Mouse (Mus musculus) retina, postnatal 1 day (tissue): ENCODE measurements at regions not wholly inside any gene's neighbourhood (a gene's known extent, or its start where the extent isn't known, plus 50 kb on each side); places are given as distances from the start of the nearest gene placed in this dataset.

Experiments
- DNase-seq: peaks from one replicate; pipeline ENCODE4 v3.0.0-alpha.2; 2012

DNA sequence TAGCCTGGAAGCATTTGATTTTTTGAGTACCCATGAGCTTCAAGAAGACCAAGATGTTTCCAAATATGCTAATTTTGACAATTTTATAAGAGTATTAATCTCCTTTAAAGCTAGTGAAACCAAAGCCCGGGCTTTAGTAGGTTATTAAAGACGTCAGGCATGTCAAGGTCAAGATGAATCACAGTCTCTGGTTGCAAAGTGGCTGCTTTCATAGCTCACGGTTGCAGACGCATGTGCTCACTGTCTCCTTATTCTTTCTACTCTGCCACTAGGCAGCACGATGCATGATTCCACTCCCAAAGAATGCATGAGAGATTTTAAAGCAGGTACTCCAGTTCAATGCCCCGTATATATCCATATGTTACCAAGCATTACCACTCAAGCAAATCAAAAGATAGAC lies 86.4 kb upstream of the Jade1 start:
- DNase-seq = no peak

DNA sequence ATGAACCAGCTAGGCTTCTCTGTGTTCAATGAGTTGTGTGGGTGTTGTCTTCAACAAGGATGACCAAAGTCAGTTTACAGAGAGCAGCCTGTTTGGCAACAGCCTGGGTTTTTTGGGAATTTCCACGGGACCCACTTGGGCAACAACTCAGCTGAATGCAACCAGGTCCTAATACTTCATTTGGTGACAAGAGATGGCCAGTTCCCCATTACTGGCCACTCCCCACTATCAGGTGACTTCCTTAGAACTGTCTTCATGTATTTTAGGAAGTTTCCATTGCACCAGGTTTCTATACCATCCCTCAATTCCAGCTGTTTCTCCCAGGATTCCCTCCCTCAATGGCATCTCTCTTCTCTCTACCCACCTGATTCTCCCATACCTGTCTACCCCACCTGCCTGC lies 87.7 kb upstream of the Jade1 start:
- no peak for DNase-seq

DNA sequence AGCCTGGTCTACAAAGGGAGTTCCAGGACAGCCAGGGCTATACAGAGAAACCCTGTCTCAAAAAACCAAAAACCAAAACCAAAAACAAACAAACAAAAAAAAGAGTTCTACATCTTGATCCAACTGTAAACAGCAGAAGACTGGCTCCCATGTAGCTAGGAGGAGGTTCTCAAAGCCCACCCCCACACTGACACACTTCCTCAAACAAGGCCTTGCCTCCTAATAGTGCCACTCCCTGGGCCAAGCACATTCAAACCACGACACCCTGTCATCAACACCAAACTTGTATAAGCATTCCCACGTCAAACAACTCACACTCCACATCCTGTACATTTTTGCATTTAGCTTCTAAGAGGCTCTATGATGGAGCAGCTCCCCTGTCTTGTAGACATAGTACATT lies 89.6 kb upstream of the Jade1 start:
- no peak for DNase-seq

DNA sequence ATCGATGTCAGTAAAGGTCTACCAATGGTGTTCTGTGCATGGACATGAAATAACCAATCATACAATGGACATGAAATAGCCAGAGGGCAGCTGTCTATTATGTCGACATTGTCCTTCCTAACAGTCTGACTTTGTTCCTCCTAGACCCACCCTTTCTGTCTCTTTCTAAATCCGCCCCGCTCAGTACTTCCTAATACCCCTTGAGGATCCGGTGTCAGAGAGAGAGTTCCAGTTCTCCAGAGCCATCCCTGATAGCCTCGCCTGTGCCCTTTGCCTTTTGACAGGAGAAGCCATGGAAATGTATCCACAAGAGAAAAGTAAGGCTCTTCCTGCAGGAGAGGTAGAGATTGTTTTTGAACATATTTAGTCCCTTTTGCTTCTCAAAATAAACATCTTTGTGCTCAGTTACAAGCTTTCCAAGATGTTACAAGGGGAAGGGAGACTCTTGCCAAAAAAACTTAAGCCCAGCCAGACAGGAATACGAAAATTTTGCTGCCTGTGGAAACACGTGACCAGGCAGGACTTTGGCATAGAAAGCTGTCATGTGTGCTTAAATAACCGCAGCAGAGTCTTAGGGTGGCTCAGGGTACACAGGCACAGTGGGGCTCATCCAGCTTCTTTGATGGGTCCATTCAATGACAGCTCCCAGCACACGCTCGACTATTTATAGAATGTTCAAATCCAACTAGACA lies 92.4 kb upstream of the Jade1 start:
- DNase-seq = no peak

DNA sequence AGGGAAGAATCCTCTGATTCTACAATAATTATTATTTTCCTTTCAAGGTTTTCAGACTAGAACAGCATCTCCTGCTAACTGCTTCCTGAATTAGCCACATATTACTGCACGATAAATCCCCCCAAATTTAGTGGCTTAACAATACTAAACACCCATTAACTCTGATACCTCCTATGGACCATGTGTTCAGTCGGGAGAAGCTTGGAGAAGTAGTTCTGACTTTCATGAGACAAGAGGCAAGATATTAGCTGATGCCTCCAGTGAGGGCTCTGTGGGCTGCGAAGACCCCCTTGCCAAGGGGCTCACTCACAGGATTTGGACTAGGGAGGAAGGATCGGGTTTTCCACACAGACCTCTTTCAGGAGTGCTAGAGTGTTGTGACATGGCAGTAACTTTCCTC lies 95.4 kb upstream of the Jade1 start:
- no peak for DNase-seq

DNA sequence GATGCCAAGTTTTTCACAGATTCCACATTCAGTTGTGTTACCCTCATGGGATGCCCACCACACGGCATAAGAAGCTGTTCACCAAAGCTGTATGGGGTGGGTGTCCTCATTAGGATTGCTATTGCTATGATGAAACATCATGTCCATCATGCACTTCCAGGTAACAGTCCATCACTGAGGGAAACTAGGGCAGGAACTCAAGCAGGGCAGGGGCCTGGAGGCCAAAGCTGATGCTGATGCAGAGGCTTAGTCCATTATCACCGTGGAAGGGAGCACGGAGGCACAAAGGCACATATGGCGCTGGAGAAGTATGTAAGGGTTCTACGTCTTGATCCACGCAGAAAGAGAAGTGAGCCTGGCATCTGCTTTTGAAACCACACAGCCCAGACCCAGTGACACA lies 97.4 kb upstream of the Jade1 start:
- no peak for DNase-seq

DNA sequence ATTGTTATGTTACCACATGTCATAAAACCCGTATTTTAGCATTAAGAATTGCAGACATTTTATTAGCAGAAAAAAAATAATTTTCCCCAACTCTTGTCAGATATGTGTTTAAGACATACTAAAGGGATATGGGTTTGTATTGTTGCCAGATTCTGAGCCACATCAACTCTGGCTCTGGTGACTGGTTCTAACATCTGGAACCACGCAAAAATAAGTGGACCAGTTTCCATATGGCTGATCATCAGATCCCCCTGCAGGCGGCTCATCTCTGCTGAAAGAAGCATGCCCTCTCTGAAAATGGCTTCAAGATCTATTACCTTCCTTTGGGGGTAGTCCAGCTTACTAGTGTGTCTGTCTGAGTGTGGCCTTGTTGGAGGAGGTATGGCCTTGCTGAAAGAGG lies 102.0 kb upstream of the Jade1 start:
- no peak for DNase-seq

DNA sequence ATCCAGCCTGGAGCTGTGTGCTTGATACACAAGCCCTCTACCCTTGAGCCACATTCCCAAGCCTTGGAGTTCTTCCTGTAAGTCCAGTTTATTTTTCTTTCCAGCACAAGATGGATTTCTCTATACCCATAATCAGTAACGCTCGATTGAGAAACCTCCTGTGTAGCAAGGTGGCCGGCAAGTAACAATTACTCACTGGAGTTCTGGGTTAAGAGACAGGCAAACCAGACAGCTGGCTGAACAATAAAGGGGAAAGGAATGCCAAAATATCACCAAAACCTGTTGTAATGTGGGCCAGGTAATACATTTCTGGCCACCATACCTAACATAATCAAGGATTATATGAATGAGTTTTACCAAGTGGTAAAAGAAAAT lies 102.8 kb upstream of the Jade1 start:
- no peak for DNase-seq

DNA sequence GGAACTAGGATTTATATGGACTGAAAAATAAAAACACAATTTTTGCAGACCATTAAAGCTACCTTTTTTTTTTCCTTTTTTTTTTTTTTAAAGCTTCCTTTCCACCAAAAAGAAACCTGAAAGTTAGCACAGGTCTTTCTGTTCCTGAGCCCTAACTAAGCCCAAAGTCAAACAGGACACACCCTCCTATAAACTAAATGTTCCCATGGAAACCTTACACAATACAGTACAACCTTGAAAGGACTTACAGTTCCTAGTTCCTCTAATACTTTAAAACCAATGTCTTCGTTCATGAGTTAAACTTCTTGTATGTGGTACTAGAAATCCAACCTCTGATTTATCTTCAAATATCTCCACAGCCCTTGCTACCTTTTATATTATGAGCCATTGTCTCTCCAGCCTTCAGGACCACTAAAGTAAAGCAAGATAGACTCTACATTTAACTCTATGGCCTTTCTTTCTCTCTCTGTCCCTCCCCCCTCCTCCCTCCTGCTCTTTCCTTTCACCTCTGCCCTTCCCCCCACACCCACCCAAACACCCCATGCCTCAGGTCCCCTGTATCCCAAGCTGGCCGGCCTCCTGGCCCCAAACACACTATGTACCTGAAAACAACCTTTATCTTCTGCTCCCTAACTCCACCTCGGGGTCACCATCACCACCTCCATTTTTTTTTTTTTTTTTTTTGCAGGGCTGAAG lies 103.4 kb upstream of the Jade1 start:
- no peak for DNase-seq

DNA sequence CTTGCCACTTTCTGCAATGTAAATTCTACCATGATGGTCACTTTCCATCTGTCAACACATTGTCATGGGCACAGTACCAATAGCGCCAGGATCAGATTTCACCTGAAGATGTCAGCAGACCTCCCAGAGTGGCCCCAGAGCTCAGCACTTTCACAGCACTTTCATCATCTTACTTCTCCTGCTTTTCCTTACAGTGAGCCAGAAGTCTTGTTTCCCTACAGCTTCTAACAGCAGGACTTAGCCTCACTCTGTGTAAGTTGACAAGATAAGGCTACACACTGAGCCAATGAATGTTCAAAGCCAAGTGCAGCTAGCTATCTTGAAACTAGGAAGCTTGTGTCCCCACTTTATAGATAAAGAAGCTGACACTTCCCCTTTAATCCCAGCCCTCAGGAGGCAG lies 104.8 kb upstream of the Jade1 start:
- no peak for DNase-seq

DNA sequence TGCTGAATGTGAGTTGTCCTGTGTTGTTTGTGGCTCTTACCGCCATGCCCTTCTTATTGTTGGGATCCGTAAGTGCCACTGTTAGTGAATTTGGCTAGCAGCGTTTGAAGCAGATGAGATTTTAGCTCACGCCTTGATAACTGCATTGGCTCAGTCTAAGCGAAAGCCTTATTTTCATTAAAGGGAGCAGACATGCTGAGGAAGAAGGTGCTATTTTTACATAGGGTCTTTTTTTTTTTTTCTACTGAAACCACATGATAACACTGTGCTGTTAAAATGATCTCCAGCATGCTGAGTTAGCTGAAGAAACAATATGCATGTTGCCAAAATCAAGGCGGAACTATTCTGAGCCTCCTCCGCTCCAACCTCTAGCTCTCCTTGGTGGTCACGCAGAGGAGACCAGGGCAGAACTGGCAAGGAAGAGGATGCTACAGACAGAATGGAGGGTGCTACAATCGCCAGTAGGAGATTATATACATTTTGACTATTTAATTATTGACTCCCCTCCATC lies 111.2 kb upstream of the Jade1 start:
- no peak for DNase-seq

DNA sequence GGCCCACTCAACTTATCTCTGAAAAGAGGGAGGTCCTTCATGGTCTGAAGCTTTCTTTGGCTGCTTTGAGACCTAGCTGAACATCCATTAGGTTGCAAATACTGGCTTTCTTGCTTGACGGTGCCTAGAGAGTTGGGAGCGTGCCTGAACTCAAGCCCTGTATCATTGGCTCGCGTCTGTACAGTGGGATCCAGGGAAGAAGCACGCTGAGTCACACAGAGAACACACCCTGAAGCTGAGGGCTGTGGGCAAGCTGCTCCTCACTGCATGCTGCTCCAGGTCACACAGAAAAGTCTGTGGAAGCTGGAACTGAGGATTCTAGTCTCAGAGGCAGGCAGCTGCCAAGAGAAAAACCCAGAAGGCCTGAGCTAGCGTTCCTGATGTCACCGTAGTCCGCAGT lies 119.3 kb upstream of the Jade1 start:
- DNase-seq = no peak

DNA sequence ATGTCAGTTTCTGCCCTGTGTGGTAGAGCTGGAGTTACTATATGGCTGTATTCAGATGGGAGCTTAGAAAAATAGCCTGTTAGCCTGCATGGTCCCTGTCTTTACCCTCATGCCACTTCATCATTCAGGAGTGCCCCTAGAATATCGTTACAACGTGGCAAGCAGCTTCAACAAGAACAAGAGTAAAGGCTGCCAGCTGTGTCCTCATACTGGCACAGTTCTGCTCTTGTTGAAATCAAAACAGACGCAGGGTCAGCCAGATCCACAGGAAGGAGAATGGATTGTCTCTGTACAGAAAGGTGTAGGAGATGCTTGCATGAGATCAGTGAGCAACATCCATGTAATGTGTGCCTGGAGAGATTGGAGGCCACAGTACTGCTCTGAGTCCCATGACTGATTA lies 122.4 kb upstream of the Jade1 start:
- DNase-seq = no peak

DNA sequence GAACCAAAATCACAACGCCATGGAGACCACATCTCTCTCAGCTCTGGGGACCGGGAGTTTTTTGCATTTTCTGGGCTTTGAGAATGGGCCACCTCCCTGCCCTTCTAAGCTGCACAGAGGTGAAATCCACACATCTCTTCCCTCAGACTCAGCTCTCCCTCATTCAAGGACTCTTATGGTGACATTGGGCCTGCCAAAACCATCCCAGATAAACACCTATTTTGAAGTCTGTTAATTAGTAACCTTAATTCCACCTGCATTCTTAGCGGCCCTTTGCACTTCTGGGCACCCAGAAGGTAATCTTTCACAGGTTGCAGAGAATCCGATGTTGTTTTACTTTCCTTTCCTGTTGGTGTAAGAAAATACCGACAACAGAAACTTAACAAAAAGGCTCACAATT lies 123.2 kb upstream of the Jade1 start:
- no peak for DNase-seq

DNA sequence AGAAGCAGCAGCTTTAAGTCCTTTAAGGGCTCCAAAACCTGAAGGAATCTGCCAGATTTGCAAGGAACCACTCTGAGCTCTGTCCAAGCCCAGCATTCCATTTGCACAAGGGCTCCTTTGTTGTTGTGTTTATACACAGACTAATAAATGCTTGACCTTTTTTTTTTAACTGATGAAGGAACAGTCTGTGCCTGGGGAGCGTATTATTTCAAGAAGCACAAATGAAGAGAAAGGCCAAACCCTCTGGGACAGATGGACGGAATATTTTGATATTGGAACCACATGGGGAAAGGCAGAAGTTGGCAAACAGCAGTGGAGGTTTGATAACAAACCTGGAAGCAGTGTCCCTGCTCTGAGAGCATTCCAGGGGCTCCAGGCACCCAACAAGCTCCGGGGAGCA lies 125.3 kb upstream of the Jade1 start:
- peak; percentile 30 for DNase-seq

DNA sequence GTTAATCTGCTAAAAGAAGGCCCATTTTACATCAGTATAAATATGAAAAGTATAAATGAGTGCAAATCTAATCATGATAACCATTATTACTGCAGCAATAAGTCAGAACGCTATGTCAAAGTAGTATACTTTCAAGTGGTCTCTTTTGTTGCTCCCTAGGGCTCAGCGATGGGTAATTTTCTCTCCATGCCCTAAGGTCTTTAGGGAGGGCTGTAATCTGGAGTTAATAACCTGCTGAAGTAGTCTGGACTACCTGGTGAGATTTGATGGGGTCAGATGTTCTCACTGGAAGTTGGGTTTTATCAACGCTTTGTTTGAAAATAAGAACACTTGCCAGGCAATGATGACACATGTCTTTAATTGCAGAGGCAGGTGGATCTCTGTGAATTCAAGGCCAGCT lies 128.6 kb upstream of the Jade1 start:
- no peak for DNase-seq

DNA sequence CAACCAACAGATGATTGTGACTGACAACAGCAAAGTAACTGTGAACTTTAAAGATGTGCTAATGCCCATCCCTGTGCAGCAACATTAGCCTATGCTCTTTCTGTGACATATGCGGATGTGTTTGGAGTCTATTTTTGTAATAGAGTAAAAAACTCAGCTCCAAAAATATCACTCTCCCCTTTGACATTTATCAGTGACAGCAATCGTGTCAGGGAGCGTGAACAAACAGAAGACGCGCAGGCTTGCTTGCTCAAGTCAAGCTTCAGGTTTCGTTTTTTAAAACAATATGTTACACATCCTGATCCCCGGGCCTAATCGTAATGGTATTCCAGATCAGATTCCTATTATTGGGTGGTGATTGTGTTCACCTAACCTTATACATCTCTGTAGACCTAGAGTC lies 129.7 kb upstream of the Jade1 start:
- no peak for DNase-seq

DNA sequence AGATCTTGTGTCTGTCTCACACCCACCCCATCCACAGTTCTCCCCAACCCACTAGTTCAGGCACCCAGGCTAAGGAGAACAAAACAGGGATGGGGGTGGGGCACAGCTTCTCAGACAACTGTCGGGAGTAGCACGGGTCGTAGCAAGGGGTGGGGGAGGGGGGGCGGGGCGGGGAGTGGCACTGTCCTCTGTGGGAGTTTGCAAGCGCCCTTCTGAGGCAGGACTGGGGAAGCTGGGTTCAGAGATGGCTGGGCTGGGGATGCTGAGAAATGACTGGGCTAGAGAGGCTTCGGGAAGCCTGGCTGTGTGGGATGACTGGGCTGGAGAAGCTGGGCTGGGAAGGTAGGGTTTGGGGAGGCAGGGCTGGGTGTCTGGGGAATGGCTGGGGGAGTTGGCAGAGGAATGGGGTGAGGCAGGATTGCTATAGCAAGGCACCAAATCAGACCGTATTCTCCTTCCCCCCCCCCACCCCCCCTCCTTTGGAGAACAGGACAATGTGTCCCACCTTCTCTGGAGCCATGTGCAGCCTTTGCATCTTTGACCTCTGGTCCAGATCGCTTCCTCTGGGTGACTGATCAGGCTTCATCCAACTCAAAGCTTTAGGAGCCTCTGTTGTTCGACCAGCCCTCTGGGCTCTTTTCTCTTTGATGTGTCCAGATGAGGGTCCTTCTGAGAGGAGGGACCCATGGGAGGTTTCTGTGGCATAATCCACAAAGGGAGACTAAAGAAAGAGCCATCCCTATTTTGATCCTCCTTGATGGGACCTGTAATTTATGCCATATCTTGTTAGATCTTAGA lies 131.2 kb upstream of the Jade1 start:
- no peak for DNase-seq

DNA sequence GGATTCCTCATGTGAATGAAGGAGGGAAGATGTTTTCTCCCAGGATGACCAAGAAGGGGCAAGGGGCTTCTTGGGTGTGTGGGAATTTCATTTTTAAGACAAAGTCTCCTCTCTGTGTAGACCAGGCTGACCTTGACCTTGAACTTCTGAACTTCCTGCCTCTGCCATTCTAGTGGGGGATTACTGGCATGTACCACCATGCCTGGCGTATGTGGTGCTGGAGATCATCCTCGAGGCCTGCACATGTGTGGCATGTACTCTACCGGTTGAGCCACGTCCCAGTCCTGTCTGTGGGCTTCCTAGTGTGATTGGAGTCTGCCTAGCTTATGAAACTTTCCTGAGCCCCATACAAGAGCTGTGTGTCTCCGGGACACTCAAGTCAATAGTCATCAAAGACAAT lies 131.9 kb upstream of the Jade1 start:
- DNase-seq = no peak

DNA sequence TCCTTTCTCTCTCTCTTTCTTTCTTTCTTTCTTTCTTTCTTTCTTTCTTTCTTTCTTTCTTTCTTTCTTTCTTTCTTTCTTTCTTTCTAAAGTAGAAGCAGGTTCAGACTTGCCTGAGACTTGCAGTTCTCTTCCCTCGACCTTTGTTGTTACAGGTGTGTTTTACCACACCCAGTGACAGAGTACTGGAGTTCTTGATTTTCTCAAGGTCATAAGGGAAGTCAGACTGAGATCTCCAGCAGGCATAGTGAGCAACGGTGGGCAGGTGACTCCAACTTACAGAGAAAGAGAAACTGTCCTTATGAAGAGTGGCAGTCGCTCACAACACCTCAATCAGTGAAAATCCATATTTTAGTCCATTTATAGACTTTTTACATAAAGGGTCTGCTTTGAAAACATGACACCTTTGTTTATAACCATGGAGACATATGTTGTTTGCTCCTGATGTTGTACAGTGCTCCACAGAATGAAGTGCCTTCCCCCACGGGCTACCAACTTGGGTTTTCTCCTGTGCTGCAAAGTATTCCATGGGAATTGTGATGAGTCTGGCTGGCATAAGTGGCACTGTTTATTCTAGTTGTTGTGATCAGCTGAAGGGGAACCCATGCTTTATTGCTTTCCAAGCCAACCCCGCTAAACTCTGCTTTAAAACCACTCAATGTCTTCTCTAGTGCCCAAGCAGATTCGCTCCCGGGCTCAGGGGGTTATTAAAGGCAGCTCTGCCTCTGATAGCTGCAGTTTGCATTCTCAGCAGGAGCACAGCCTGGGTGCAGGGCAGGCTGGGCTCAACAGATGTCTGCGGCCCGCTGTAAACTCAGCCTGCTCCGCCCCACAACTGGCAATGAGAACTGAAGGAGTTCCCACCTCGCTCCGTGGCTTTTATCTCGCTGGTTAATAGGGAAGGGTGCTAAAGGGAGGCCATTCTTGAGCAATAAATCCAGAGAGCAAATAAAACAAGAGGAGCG lies 132.6 kb upstream of the Jade1 start:
- DNase-seq = peak; percentile 22

DNA sequence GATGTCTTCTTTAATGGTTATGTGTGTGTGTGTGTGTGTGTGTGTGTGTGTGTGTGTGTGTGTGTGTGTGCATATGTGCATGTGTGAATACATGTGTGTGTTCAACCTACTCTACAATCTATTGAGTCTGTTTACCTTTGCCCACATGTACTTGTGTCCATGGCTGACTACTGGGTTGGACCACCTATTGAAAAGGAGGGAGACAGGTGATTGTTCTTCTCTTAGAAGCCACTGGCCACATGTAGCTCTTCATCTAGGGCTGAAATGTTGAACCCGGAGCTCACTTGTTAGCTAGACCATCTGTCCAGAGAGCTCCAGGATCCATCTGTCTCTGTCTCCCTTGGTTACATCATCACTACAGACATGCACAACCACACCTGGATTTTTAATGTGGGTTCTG lies 141.8 kb upstream of the Jade1 start:
- DNase-seq = no peak

DNA sequence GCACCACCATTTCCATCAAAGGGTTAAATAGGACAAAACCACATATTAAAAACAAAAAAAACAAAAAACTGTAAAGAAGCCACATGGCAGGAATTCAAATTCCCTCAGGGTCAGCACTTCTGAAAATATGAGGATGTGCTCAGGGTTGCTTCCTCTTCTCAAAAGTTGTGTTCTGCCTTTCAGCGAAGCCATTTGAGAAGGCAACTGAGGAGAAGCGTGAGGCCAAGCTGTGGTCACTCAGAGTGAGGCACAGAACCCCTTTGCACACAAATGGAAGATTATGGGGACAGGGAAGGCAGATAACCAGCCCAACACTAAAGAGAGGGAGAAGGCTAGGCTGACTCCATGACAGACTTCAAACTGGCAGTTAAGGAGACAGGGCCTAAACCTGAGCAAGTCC lies 142.8 kb upstream of the Jade1 start:
- DNase-seq = no peak
